Mouse (Mus musculus) neural tube, embryonic 13.5 days (tissue): ENCODE data around the gene AI467606. TPM values are rescaled to one million over a fixed set of nuclear protein-coding genes. Genes with fewer than 3 reads are reported as not detected.
A peak's percentile ranks its signal among the peaks of the same experiment; 100 is the strongest.
"Not testable (repeated sequence)": the region's sequence is repeated elsewhere in the genome, so short reads cannot be mapped to it uniquely, and the experiment has no call there.

ENCODE experiments used
- ATAC-seq: fragments of 200-750 bp; cut with Nextera tagmentation; 2 replicates; pipeline ENCODE4 v1.8.0; 2017; ENCODE audit warnings: low read depth, mild to moderate bottlenecking, moderate TSS enrichment, moderate library complexity
- H3K27ac ChIP-seq: fragments of 300-500 bp; sonication (generic); replicated peaks from 2 replicates; pipeline ENCODE4 v1.5.1; 2015; ENCODE audit warnings: moderate library complexity, mild to moderate bottlenecking, inconsistent platforms
- H3K27me3 ChIP-seq: fragments of 300-500 bp; sonication (generic); 2 replicates; pipeline ENCODE4 v1.6.1; 2015; ENCODE audit warnings: mild to moderate bottlenecking, inconsistent platforms
- H3K36me3 ChIP-seq: fragments of 300-500 bp; sonication (generic); 2 replicates; pipeline ENCODE4 v1.6.1; 2015; ENCODE audit warnings: mild to moderate bottlenecking, inconsistent platforms
- H3K4me1 ChIP-seq: fragments of 300-500 bp; sonication (generic); replicated peaks from 2 replicates; pipeline ENCODE4 v1.6.1; 2015; ENCODE audit warnings: inconsistent platforms
- H3K4me2 ChIP-seq: fragments of 300-500 bp; sonication (generic); 2 replicates; pipeline ENCODE4 v1.6.1; 2015; ENCODE audit warnings: inconsistent platforms, mild to moderate bottlenecking, moderate library complexity
- H3K4me3 ChIP-seq: fragments of 300-500 bp; sonication (generic); 2 replicates; pipeline ENCODE4 v1.5.1; 2015; ENCODE audit warnings: mild to moderate bottlenecking, inconsistent platforms
- H3K9ac ChIP-seq: fragments of 300-500 bp; sonication (generic); 2 replicates; pipeline ENCODE4 v1.6.1; 2015; ENCODE audit warnings: moderate library complexity, mild to moderate bottlenecking, inconsistent platforms
- H3K9me3 ChIP-seq: fragments of 300-500 bp; sonication (generic); 2 replicates; pipeline ENCODE4 v1.6.1; 2016; ENCODE audit warnings: inconsistent platforms
- WGBS: fragments of 180-500 bp; shearing (Covaris S2); methylation state at CpG from one replicate; pipeline ENCODE4 v1.1.7; 2015; 5-methylcytosine and 5-hydroxymethylcytosine counted together
- polyA plus RNA-seq: library from polyadenylated mRNA; unstranded; fragments of >200 nt; fragmentation: Nextera tagmentation; extraction: Ambion mirVana; gene quantifications from 2 replicates; pipeline ENCODE4 v1.2.1, GENCODE M21; 2015

The AI467606 gene
- polyA plus RNA-seq, 1 experiment from 2014 or later, result 2.4 TPM

DNA sequence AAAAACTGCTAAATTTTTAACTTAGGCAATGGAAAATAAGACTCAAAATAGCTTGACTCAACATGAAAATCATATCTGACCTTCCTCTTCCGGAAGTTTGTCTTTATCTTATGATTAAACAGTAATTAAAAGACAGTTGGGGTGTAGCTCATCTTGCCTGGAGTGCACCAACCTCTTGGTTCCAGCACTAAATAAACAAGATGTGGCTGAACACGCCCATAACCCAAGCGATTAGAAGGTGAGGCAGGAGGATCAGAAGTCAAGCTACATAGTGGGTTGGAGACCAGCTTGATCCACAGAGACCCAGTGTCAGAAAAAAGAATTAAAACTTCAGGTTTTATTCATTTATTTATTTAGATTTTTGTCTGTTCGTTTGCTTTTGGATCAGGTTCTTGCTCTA is 7.5 kb upstream of the AI467606 start:
- ATAC-seq, result no peak
- Histone ChIP-seq H3K9me3 (no peaks in the 10 kb centered on the region), H3K4me2 (no peak overlapping the region), H3K9ac (no peak overlapping the region), H3K27ac (no peak overlapping the region), H3K27me3 (no peaks in the 10 kb centered on the region), H3K4me3 (no peak overlapping the region), H3K36me3 (no peaks in the 10 kb centered on the region), H3K4me1 (peaks cover under 1% of the 10 kb centered on the region; the same call in 1 of the 2 replicates)
- 86% methylated on average over 4 of the region's 4 CpGs for WGBS

GRCm38 (mm10) chr7:127084794-127085193 is 6.4 kb upstream of the AI467606 start:
- H3K4me2 ChIP-seq, result no peak overlapping the region
- H3K4me3 ChIP-seq, result no peak overlapping the region
- no peaks in the 10 kb centered on the region for H3K36me3 ChIP-seq
- H3K9ac ChIP-seq, result no peak overlapping the region
- peaks cover 9% of the 10 kb centered on the region; the same call in 1 of the 2 replicates for H3K4me1 ChIP-seq
- H3K27ac ChIP-seq, result no peak overlapping the region
- no peaks in the 10 kb centered on the region for H3K27me3 ChIP-seq
- WGBS, result 93% methylated on average over 2 of the region's 2 CpGs
- no peaks in the 10 kb centered on the region for H3K9me3 ChIP-seq
- no peak for ATAC-seq

DNA sequence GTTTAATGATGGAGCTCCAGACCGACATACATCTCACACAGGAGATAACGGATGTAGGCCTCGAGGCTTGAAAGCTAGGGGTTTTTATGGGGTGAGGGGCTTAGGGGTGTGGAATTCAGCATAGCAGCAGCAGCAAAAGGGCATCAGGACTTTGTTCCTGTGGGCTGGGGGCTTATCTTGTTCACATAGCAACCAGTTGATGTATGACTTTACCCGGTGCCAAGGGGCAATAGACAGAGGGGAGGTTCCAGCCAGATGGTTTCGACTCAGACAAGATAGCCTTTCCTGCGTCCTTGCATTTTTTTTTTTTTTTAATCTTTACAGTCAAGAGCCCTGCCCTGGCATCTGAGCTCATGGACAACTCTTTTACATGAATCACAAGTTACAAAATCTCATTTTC is 5.4 kb upstream of the AI467606 start:
- not testable (repeated sequence) for H3K27me3 ChIP-seq, H3K4me2 ChIP-seq, H3K36me3 ChIP-seq, H3K4me3 ChIP-seq, ATAC-seq, H3K9ac ChIP-seq, H3K9me3 ChIP-seq, H3K27ac ChIP-seq, H3K4me1 ChIP-seq
- WGBS, result 56% methylated on average over 6 of the region's 6 CpGs

GRCm38 (mm10) chr7:127087278-127088010 is 3.7 kb upstream of the AI467606 start, which contains the start of gene Zg16:
TSS of gene Zg16 (minus strand) at chr7:127087328.
- not testable (repeated sequence) for ATAC-seq, H3K36me3 ChIP-seq, H3K4me3 ChIP-seq, H3K27me3 ChIP-seq, H3K9ac ChIP-seq, H3K4me2 ChIP-seq, H3K27ac ChIP-seq, H3K9me3 ChIP-seq, H3K4me1 ChIP-seq
- WGBS, result 82% methylated on average over 6 of the region's 6 CpGs

DNA sequence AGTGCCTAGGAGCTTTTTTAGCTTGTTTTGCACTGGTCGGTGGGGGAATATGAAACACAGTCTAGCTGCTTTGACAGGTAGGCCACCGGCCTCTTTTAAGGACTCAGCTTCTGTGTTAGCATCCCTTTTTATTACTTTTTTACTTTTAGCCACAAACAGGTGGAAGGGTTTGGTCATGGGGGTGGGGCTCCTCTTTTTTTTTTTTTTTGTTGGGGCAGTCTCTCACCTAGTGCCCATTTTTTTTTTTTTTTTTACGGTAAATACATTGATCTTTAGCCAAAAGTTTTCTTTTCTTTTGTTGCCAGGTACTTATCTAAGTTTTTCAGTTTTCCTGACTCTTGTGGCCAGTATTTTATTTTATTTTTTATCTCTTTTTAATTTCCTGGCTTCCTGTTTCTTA is 3.1 kb upstream of the AI467606 start:
- peaks cover 9% of the 10 kb centered on the region; the same call in 1 of the 2 replicates for H3K4me1 ChIP-seq
- no peaks in the 10 kb centered on the region for H3K27me3 ChIP-seq
- H3K4me2 ChIP-seq, result no peak overlapping the region
- WGBS, result 88% methylated on average over 3 of the region's 3 CpGs
- no peak overlapping the region for H3K4me3 ChIP-seq
- H3K27ac ChIP-seq, result no peak overlapping the region
- H3K9me3 ChIP-seq, result no peaks in the 10 kb centered on the region
- ATAC-seq, result no peak
- no peaks in the 10 kb centered on the region for H3K36me3 ChIP-seq
- H3K9ac ChIP-seq, result no peak overlapping the region

GRCm38 (mm10) chr7:127088901-127089845 is 2.0 kb upstream of the AI467606 start:
- Histone ChIP-seq H3K27ac (no peak overlapping the region), H3K36me3 (no peaks in the 10 kb centered on the region), H3K4me1 (peaks cover 9% of the 10 kb centered on the region; the same call in 1 of the 2 replicates), H3K4me2 (peak overlapping the region; percentile 52), H3K27me3 (no peaks in the 10 kb centered on the region), H3K4me3 (peak overlapping the region; percentile 13), H3K9me3 (no peaks in the 10 kb centered on the region), H3K9ac (peak overlapping the region; percentile 53)
- 25% methylated on average over 27 of the region's 27 CpGs for WGBS
- no peak for ATAC-seq

DNA sequence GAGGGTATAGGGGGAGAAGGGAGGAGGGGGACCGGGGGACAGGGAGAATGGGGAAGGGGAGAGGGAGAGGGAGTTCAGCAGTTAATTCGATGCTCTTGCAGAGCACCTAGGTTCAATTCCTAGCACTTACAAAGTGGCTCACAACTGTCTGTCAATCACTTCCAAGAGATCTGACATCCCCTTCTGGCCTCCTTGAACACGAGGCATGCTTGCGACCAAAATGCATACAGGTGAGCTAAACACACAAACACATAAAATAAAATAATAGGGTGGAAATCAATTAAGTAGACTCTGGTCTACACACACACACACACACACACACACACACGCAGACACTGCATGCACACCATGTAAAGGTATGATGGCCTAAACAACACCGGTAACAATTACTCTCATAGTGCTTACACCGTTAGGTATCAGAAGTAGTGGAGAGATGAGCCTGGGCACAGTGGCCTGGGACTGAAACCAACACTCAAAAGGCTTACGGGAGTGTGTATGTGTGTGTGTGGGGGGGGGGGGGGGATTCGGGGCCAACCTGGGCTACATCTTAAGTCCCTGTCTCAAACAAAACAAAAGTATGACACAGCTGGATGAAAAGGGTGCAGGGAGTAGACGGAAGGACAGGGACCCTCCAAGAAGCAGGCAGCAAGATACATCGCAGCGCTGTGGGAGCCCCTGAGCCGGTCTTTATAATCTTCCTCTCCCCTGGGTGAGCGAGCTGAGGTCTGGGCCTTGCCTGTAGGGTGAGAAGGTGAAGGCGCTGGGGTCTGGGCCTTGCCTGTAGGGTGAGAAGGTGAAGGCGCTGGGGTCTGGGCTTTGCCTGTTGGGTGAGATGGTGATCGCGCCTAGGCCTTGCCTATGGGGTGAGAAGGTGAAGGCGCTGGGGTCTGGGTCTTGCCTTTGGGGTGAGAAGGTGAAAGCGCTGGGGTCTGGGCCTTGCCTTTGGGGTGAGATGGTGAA is 725 bp upstream of the AI467606 start:
- no peak overlapping the region for H3K4me2 ChIP-seq
- H3K36me3 ChIP-seq, result no peaks in the 10 kb centered on the region
- no peak overlapping the region for H3K4me3 ChIP-seq
- H3K9me3 ChIP-seq, result no peaks in the 10 kb centered on the region
- no peak for ATAC-seq
- no peaks in the 10 kb centered on the region for H3K27me3 ChIP-seq
- no peak overlapping the region for H3K9ac ChIP-seq
- H3K27ac ChIP-seq, result no peak overlapping the region
- H3K4me1 ChIP-seq, result peaks cover 9% of the 10 kb centered on the region; the same call in 1 of the 2 replicates
- 91% methylated on average over 20 of the region's 20 CpGs for WGBS

DNA sequence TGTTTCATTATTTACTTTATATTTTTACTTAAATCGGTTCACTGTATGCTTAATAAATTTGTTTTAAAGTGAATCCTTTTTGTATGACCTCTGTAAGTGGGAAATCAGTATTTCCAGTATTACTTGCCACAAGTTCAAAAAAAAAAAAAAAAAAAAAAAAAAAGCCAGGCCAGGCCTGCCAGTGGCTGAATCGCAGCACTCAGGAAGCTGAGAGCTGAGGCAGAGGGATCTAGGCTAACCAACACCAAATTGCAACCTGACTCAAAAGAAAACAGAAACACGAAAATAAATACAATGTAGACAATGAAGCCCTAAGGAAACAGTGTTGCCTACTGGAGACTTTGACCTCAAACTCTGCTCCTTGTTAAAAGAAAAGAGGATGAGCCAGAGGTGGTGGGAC is 2.8 kb downstream of the AI467606 start:
- 80% methylated on average over 3 of the region's 3 CpGs for WGBS

GRCm38 (mm10) chr7:127096456-127096855 is 5.3 kb downstream of the AI467606 start:
- H3K9ac ChIP-seq, result no peak overlapping the region
- H3K9me3 ChIP-seq, result no peaks in the 10 kb centered on the region
- H3K4me1 ChIP-seq, result no peaks in the 10 kb centered on the region
- no peak overlapping the region for H3K27ac ChIP-seq
- no peaks in the 10 kb centered on the region for H3K36me3 ChIP-seq
- H3K4me3 ChIP-seq, result no peak overlapping the region
- 70% methylated on average over 7 of the region's 7 CpGs for WGBS
- ATAC-seq, result no peak
- no peak overlapping the region for H3K4me2 ChIP-seq
- no peaks in the 10 kb centered on the region for H3K27me3 ChIP-seq

More for the DNA sequence above, 2.8 kb downstream of the AI467606 start:
- peaks cover 6% of the 10 kb centered on the region; the same call in 1 of the 2 replicates for H3K4me1 ChIP-seq
- H3K27me3 ChIP-seq, result no peaks in the 10 kb centered on the region
- no peak overlapping the region for H3K9ac ChIP-seq
- no peaks in the 10 kb centered on the region for H3K36me3 ChIP-seq
- ATAC-seq, result no peak
- no peak overlapping the region for H3K27ac ChIP-seq
- no peaks in the 10 kb centered on the region for H3K9me3 ChIP-seq
- no peak overlapping the region for H3K4me3 ChIP-seq
- H3K4me2 ChIP-seq, result no peak overlapping the region

DNA sequence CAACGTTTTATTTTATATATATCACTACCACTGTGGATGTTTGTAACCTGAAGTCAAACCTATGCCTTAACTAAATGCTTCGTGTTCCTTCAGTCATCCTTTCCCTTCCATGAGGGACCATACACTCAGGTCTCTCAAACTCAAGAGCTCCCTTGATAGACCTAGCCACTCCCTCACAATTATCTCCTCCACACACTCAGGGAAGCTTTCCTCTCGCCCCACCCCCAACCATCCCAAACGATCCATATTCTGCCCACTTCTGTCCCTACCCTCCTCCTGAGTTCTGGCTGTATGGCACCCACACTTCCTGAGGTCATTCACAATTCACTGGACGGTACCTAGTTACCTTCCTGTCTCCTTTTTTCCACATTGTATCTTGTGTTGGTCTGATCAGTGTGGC is 7.4 kb downstream of the AI467606 start:
- no peak overlapping the region for H3K4me3 ChIP-seq
- no peak overlapping the region for H3K4me2 ChIP-seq
- ATAC-seq, result no peak
- no peaks in the 10 kb centered on the region for H3K9me3 ChIP-seq
- no peaks in the 10 kb centered on the region for H3K4me1 ChIP-seq
- no peaks in the 10 kb centered on the region for H3K36me3 ChIP-seq
- 88% methylated on average over 5 of the region's 5 CpGs for WGBS
- H3K27ac ChIP-seq, result no peak overlapping the region
- no peaks in the 10 kb centered on the region for H3K27me3 ChIP-seq
- H3K9ac ChIP-seq, result no peak overlapping the region

GRCm38 (mm10) chr7:127098950-127099349 is 7.8 kb downstream of the AI467606 start:
- H3K4me1 ChIP-seq, result no peaks in the 10 kb centered on the region
- no peak for ATAC-seq

More at GRCm38 (mm10) chr7:127098950-127099349, 7.8 kb downstream of the AI467606 start:
- H3K36me3 ChIP-seq, result no peaks in the 10 kb centered on the region
- no peak overlapping the region for H3K4me3 ChIP-seq
- H3K9me3 ChIP-seq, result no peaks in the 10 kb centered on the region
- 92% methylated on average over 4 of the region's 4 CpGs for WGBS
- no peaks in the 10 kb centered on the region for H3K27me3 ChIP-seq
- no peak overlapping the region for H3K9ac ChIP-seq
- H3K4me2 ChIP-seq, result no peak overlapping the region
- no peak overlapping the region for H3K27ac ChIP-seq
